Mouse (Mus musculus): ENCODE measurements around the gene Nrxn3.

DNA sequence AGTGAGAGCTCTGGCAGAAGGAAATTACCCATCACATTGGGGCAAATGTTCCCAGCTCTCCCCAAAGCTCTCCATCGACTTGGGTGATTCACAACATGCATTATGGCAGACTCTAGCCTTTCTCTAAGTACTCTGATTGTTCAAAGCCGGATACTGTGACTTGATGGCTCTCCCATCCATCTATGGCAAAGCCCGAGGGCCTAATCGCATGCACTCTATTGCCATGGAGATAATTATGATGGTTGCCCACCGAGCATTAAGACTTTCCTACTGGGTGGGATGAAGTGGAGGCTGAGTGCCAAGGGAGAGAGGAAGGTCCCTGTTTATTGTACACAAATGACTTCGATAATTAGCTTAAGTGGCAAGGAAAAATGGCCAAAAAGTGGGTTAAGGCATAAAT is 793.4 kb downstream of the Nrxn3 start:
- TF ChIP-seq POLR2A (IDR thresholded peaks at IDR 0.05; ENCODE audit: borderline replicate concordance, low read depth, low read length) = no peak
- no peak for TF ChIP-seq CTCF (IDR thresholded peaks at IDR 0.05; ENCODE audit: low read depth, low read length)
